Mouse (Mus musculus) MEL (cell line): ENCODE results near the gene Braf. TPM values are rescaled to one million over a fixed set of nuclear protein-coding genes. Genes with fewer than 3 reads are reported as not detected.
"Not testable (repeated sequence)": the region's sequence is repeated elsewhere in the genome, so short reads cannot be mapped to it uniquely, and the experiment has no call there.

ENCODE experiments used
- DNase-seq: peaks from one replicate; pipeline ENCODE4 v3.0.0; 2011; ENCODE audit warnings: low read depth, low spot score
- H3K27ac ChIP-seq: 2 replicates; pipeline ENCODE4 v1.5.1; 2012; ENCODE audit warnings: low read depth, mild to moderate bottlenecking, control low read depth, low read length, moderate library complexity; ENCODE audit not compliant: control insufficient read depth
- H3K27me3 ChIP-seq, 2 experiments: fragments of 150-350 bp in 1 of 2; sonication (generic) in 1 of 2; 2 replicates each; pipeline ENCODE4 v1.6.1; 2012; ENCODE audit warnings: low read length in 2 of 2, mild to moderate bottlenecking in 2 of 2, improper control_type of control experiment in 1 of 2, moderate library complexity in 1 of 2; ENCODE audit not compliant: insufficient read depth in 2 of 2, control insufficient read depth in 1 of 2
- H3K36me3 ChIP-seq, 2 experiments: 2 replicates each; pipeline ENCODE4 v1.6.1; 2012 to 2014; ENCODE audit warnings: low read length in 2 of 2, improper control_type of control experiment in 1 of 2, inconsistent platforms in 1 of 2, mild to moderate bottlenecking in 1 of 2; ENCODE audit not compliant: insufficient read depth in 2 of 2, control insufficient read depth in 1 of 2
- H3K4me1 ChIP-seq, 2 experiments: fragments of 150-350 bp in 1 of 2; sonication (generic) in 1 of 2; 2 replicates each; pipeline ENCODE4 v1.6.1; 2012; ENCODE audit warnings: low read length in 2 of 2, improper control_type of control experiment in 1 of 2, mild to moderate bottlenecking in 1 of 2; ENCODE audit not compliant: insufficient read depth in 2 of 2, control insufficient read depth in 1 of 2
- H3K4me3 ChIP-seq, 2 experiments: fragments of 150-350 bp in 1 of 2; sonication (generic) in 1 of 2; 2 replicates each; pipeline ENCODE4 v1.5.1; 2012; ENCODE audit warnings: low read depth in 2 of 2, low read length in 2 of 2, mild to moderate bottlenecking in 2 of 2, moderate library complexity in 2 of 2, control low read depth in 1 of 2, improper control_type of control experiment in 1 of 2; ENCODE audit not compliant: control insufficient read depth in 1 of 2, insufficient read depth in 1 of 2
- H3K79me2 ChIP-seq: 2 replicates; pipeline ENCODE4 v1.6.1; 2012; ENCODE audit warnings: mild to moderate bottlenecking, low read length, moderate library complexity; ENCODE audit not compliant: control insufficient read depth, poor library complexity, insufficient read depth
- H3K9ac ChIP-seq: 2 replicates; pipeline ENCODE4 v1.6.1; 2012; ENCODE audit warnings: low read depth, mild to moderate bottlenecking, control low read depth, low read length, moderate library complexity; ENCODE audit not compliant: control insufficient read depth, poor library complexity, severe bottlenecking
- H3K9me3 ChIP-seq: fragments of 150-350 bp; sonication (generic); replicated peaks from 2 replicates; pipeline ENCODE4 v1.6.1; 2012; ENCODE audit warnings: mild to moderate bottlenecking, low read length, improper control_type of control experiment, moderate library complexity; ENCODE audit not compliant: insufficient read depth
- BHLHE40 ChIP-seq: IDR thresholded peaks from 2 replicates; pipeline ENCODE4 v1.6.1; 2012; ENCODE audit warnings: low read depth, mild to moderate bottlenecking, inconsistent platforms, low read length, improper control_type of control experiment, borderline replicate concordance
- CHD2 ChIP-seq: IDR thresholded peaks from 2 replicates; pipeline ENCODE4 v1.6.1; 2011; ENCODE audit warnings: low read length, improper control_type of control experiment
- CTCF ChIP-seq, 3 experiments: IDR thresholded peaks in 2 of 3; conservative IDR thresholded peaks in 1 of 3; 2 replicates each; pipeline ENCODE4 v1.5.1; 2011 to 2012; ENCODE audit warnings: low read length in 3 of 3, low read depth in 2 of 3, mild to moderate bottlenecking in 2 of 3, improper control_type of control experiment in 1 of 3, inconsistent platforms in 1 of 3, mixed read lengths in 1 of 3, moderate library complexity in 1 of 3; ENCODE audit not compliant: control insufficient read depth in 1 of 3, insufficient read depth in 1 of 3, poor library complexity in 1 of 3, severe bottlenecking in 1 of 3
- E2F4 ChIP-seq: IDR thresholded peaks from 2 replicates; pipeline ENCODE4 v1.6.1; 2011; ENCODE audit warnings: low read depth, low read length, improper control_type of control experiment, borderline replicate concordance
- ELF1 ChIP-seq: IDR thresholded peaks from 2 replicates; pipeline ENCODE4 v1.6.1; 2014; ENCODE audit warnings: low read depth, mild to moderate bottlenecking, inconsistent platforms, low read length, improper control_type of control experiment, moderate library complexity
- EP300 ChIP-seq, 2 experiments: IDR thresholded peaks; 2 replicates each; pipeline ENCODE4 v1.6.1; 2011; ENCODE audit warnings: improper control_type of control experiment in 2 of 2, low read length in 2 of 2, low read depth in 1 of 2, mild to moderate bottlenecking in 1 of 2
- ETS1 ChIP-seq: IDR thresholded peaks from 2 replicates; pipeline ENCODE4 v1.6.1; 2012; ENCODE audit warnings: low read depth, mild to moderate bottlenecking, inconsistent platforms, low read length, improper control_type of control experiment, moderate library complexity
- GATA1 ChIP-seq: IDR thresholded peaks from 2 replicates; pipeline ENCODE4 v1.6.1; 2011; ENCODE audit warnings: low read depth, low read length, improper control_type of control experiment
- MAX ChIP-seq: IDR thresholded peaks from 2 replicates; pipeline ENCODE4 v1.6.1; 2011; ENCODE audit warnings: low read length, improper control_type of control experiment
- MAZ ChIP-seq: IDR thresholded peaks from 2 replicates; pipeline ENCODE4 v1.6.1; 2012; ENCODE audit warnings: low read depth, mild to moderate bottlenecking, inconsistent platforms, low read length, improper control_type of control experiment
- MXI1 ChIP-seq: IDR thresholded peaks from 2 replicates; pipeline ENCODE4 v1.6.1; 2011; ENCODE audit warnings: mild to moderate bottlenecking, low read depth, low read length, improper control_type of control experiment
- MYB ChIP-seq: IDR thresholded peaks from 2 replicates; pipeline ENCODE4 v1.6.1; 2011; ENCODE audit warnings: mild to moderate bottlenecking, low read depth, low read length, improper control_type of control experiment
- MYC ChIP-seq: IDR thresholded peaks from 2 replicates; pipeline ENCODE4 v1.6.1; 2011; ENCODE audit warnings: low read depth, mild to moderate bottlenecking, low read length, improper control_type of control experiment, moderate library complexity
- NELFE ChIP-seq: IDR thresholded peaks from 2 replicates; pipeline ENCODE4 v1.6.1; 2011; ENCODE audit warnings: low read depth, low read length, improper control_type of control experiment
- POLR2A ChIP-seq, 2 experiments: IDR thresholded peaks; 2 replicates each; pipeline ENCODE4 v1.6.1; 2011 to 2012; ENCODE audit warnings: low read length in 2 of 2, mild to moderate bottlenecking in 2 of 2, control low read depth in 1 of 2, improper control_type of control experiment in 1 of 2, low read depth in 1 of 2, moderate library complexity in 1 of 2; ENCODE audit not compliant: control insufficient read depth in 1 of 2, insufficient read depth in 1 of 2, poor library complexity in 1 of 2
- POLR2AphosphoS5 ChIP-seq: IDR thresholded peaks from 2 replicates; pipeline ENCODE4 v1.6.1; 2012; ENCODE audit warnings: low read depth, borderline replicate concordance, mild to moderate bottlenecking, inconsistent platforms, low read length, moderate library complexity, mixed read lengths
- SIN3A ChIP-seq: IDR thresholded peaks from 2 replicates; pipeline ENCODE4 v1.6.1; 2012; ENCODE audit warnings: low read length, improper control_type of control experiment, inconsistent platforms
- TAL1 ChIP-seq: IDR thresholded peaks from 2 replicates; pipeline ENCODE4 v1.6.1; 2012; ENCODE audit warnings: mild to moderate bottlenecking, inconsistent platforms, low read length, moderate library complexity, mixed read lengths
- TBP ChIP-seq: IDR thresholded peaks from 2 replicates; pipeline ENCODE4 v1.8.0; 2011; ENCODE audit warnings: low read depth, low read length, improper control_type of control experiment
- TCF12 ChIP-seq: IDR thresholded peaks from 2 replicates; pipeline ENCODE4 v1.6.1; 2014; ENCODE audit warnings: low read depth, mild to moderate bottlenecking, inconsistent platforms, low read length, improper control_type of control experiment, moderate library complexity
- UBTF ChIP-seq: IDR thresholded peaks from 2 replicates; pipeline ENCODE4 v1.6.1; 2012; ENCODE audit warnings: low read depth, mild to moderate bottlenecking, inconsistent platforms, low read length, improper control_type of control experiment, moderate library complexity, borderline replicate concordance; ENCODE audit not compliant: insufficient read depth
- USF1 ChIP-seq: IDR thresholded peaks from 2 replicates; pipeline ENCODE4 v1.6.1; 2014; ENCODE audit warnings: low read depth, mild to moderate bottlenecking, inconsistent platforms, low read length, improper control_type of control experiment, moderate library complexity
- USF2 ChIP-seq, 2 experiments: IDR thresholded peaks; 2 replicates each; pipeline ENCODE4 v1.6.1; 2011 to 2012; ENCODE audit warnings: improper control_type of control experiment in 2 of 2, low read length in 2 of 2, borderline replicate concordance in 1 of 2, inconsistent platforms in 1 of 2, low read depth in 1 of 2, mild to moderate bottlenecking in 1 of 2; ENCODE audit not compliant: insufficient read depth in 1 of 2
- ZC3H11A ChIP-seq: IDR thresholded peaks from 2 replicates; pipeline ENCODE4 v1.6.1; 2012; ENCODE audit warnings: low read depth, mild to moderate bottlenecking, inconsistent platforms, low read length, improper control_type of control experiment
- ZKSCAN1 ChIP-seq: IDR thresholded peaks from 2 replicates; pipeline ENCODE4 v1.6.1; 2012; ENCODE audit warnings: low read depth, mild to moderate bottlenecking, inconsistent platforms, low read length, improper control_type of control experiment, moderate library complexity
- ZMIZ1 ChIP-seq: IDR thresholded peaks from 2 replicates; pipeline ENCODE4 v1.6.1; 2012; ENCODE audit warnings: low read depth, mild to moderate bottlenecking, inconsistent platforms, low read length, improper control_type of control experiment, moderate library complexity
- polyA plus RNA-seq, 2 experiments: library from polyadenylated mRNA; stranded (reverse) in 1 of 2; unstranded in 1 of 2; fragments of >175 nt in 1 of 2; fragments of >200 nt in 1 of 2; gene quantifications; 2 replicates each; pipeline versions ENCODE4 v1.2.1 to v1.2.4; 2012; ENCODE audit warnings: low replicate concordance in 2 of 2, low read depth in 1 of 2; ENCODE audit not compliant: insufficient read length in 2 of 2, insufficient read depth in 1 of 2, missing spikeins in 1 of 2
- total RNA-seq: library from RNA; depleted of rRNA; stranded (reverse); fragments of 300-350 nt; gene quantifications from 2 replicates; pipeline ENCODE4 v1.2.3, GENCODE M21; 2012

Braf gene
- total and polyA plus RNA-seq, 3 experiments, result 6.3 to 8.4 TPM; not detected in 1

DNA sequence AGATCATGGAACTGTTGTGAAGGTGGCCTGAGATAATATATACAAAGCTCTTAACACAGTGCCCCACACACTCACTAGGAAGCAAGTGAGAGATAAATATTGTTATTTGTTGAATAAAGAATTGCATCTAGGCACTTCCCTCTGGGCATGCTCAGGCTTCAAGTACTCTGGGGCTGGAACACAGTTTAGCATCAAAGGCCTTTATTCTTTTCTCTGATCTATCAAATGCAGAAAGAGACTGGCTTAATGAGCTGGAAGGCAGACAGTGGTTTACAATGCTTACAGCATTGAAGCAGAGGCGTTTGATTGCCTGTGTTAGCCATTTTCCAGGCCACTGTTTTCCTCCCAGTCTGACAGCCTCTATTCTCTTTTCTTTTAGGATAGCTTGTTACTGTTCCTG is 21.8 kb upstream of the Braf start:
- Histone ChIP-seq H3K9me3 (no peaks in the 10 kb centered on the region), H3K27me3 (peaks cover 2 to 4% of the 10 kb centered on the region in 2 experiments; a peak in 3 of 4 replicates), H3K36me3 (no peaks in the 10 kb centered on the region), H3K4me3 (no peak overlapping the region), H3K79me2 (no peaks in the 10 kb centered on the region), H3K4me1 (no peaks in the 10 kb centered on the region), H3K9ac (no peak overlapping the region), H3K27ac (no peak overlapping the region)
- DNase-seq, result no peak
- no peak for TF ChIP-seq TCF12
- no peak for TF ChIP-seq ZKSCAN1
- no peak for TF ChIP-seq POLR2AphosphoS5
- TF ChIP-seq E2F4, result no peak
- no peak for TF ChIP-seq UBTF
- TF ChIP-seq CHD2, result no peak
- no peak for TF ChIP-seq ZMIZ1
- TF ChIP-seq EP300 (IDR thresholded peaks at IDR 0.05; ENCODE audit: low read depth in 1 of 2, low read length in 2 of 2), result no peak
- no peak for TF ChIP-seq BHLHE40
- TF ChIP-seq MYB, result no peak
- no peak for TF ChIP-seq CTCF (IDR thresholded peaks at IDR 0.05 in 2 of 3, conservative IDR thresholded peaks at IDR 0.05 in 1 of 3; ENCODE audit: control insufficient read depth in 1 of 3, insufficient read depth in 1 of 3, low read depth in 2 of 3, low read length in 3 of 3, poor library complexity in 1 of 3, severe bottlenecking in 1 of 3)
- TF ChIP-seq MAZ, result no peak
- TF ChIP-seq MYC, result no peak
- no peak for TF ChIP-seq POLR2A (IDR thresholded peaks at IDR 0.05; ENCODE audit: control insufficient read depth in 1 of 2, insufficient read depth in 1 of 2, low read depth in 1 of 2, low read length in 2 of 2, poor library complexity in 1 of 2)
- TF ChIP-seq MXI1, result no peak
- no peak for TF ChIP-seq NELFE
- no peak for TF ChIP-seq TAL1

DNA sequence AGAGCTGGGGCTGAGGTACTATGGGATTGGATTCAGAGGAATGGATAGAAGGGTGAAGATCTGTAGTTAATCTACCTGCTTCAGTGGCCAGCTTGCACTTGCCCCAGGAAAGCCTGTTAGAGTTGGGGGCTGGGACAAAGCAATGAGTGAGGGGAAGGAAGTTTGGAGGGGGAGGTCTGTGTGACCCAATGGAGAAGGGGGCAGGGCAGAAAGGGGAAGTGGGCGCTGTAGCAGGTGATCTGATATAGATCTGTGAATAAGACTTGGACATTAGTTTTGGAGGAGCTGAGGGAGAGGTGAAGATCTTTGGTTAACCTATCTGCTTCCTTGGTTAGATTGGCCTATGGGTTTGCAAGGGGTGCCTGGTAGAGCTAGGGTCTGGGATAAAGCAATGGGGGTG is 20.2 kb upstream of the Braf start:
- Histone ChIP-seq H3K4me1 (no peaks in the 10 kb centered on the region), H3K27me3 (peaks cover 0 to 3% of the 10 kb centered on the region in 2 experiments; a peak in 2 of 4 replicates), H3K27ac (no peak overlapping the region), H3K4me3 (no peak overlapping the region), H3K9me3 (no peaks in the 10 kb centered on the region), H3K9ac (no peak overlapping the region), H3K36me3 (no peaks in the 10 kb centered on the region), H3K79me2 (no peaks in the 10 kb centered on the region)
- no peak for DNase-seq
- TF ChIP-seq USF2 (IDR thresholded peaks at IDR 0.05; ENCODE audit: borderline replicate concordance in 1 of 2, insufficient read depth in 1 of 2, low read depth in 1 of 2, low read length in 2 of 2) (no peak), ETS1 (no peak), GATA1 (no peak), SIN3A (no peak), ZMIZ1 (no peak), TBP (no peak), ELF1 (no peak), CHD2 (no peak), MYB (no peak), MAX (no peak), ZKSCAN1 (no peak), ZC3H11A (no peak), USF1 (no peak), MXI1 (no peak)

DNA sequence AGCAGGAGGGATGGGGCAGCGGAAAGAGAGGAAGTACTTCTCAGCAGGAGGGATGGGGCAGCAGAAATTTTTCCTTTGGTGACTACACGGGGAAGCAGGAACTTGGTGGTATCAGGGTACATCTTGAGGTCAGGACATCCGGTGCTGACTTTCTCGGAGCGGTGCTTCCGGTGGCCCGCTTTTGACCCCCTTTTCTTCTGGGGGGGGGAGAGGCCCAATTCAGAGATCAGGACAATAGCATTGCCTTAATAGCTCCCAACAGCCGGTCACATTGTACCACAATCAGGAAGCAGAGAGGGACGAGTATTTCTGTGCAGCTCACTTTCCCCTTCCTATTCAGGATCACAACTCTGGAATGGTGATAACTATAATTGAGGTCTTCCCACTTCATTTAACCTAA is 14.4 kb upstream of the Braf start:
- not testable (repeated sequence) for DNase-seq, H3K36me3 ChIP-seq, H3K79me2 ChIP-seq

More for the DNA sequence above, 14.4 kb upstream of the Braf start:
- not testable (repeated sequence) for H3K9me3 ChIP-seq, H3K4me1 ChIP-seq, H3K27me3 ChIP-seq, H3K4me3 ChIP-seq, H3K27ac ChIP-seq, H3K9ac ChIP-seq
